8 mouse cellular contexts compared by ENCODE assay signal in the genomic region with DNA sequence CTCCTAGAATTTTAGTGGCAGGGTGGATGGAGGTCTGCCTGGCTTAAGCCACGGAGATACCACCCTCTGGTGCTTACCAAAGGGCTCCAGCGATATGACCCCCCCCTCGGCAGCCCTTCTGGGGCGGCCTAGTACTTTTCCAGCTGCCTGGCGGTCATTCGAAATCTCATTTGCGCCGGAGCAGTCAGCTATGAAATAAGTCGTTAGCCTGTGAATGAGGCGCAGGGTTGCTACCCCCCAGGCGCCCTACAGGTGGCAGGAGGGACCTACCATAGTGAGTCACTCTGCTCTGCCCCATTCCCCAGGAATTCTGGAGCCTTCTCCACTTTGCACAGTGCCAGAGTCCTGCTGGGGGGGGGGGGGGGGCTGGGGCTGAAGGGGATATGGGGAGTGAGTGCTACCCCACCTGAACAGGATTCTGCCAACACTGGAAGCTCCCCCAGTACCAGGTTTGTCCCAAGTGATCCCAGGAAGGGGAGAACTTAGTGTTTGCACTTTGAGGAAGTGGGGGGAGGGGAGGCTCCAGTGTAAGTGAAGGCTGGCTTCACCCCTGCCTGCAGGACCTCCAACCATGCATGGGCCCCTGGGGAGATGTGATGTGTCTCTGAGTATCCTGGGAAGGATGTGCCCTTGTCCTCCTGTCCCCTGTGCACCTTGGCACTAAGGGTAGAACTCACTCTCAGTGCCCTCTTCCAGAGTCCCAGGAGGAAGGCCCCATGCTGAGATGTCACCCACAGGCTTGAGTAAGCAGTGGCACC. TPM values are rescaled to one million over a fixed set of nuclear protein-coding genes. Genes with fewer than 3 reads are reported as not detected.
DNase-seq lines count a peak whose midpoint lies in the region; ATAC-seq and TF ChIP-seq lines count a peak whose summit lies in the region.

No protein-coding gene starts in this region.

- H3K4me1 ChIP-seq in kidney, adult 2 months (ENCODE audit: control insufficient read depth, insufficient read depth, low read length), result no peaks in the 10 kb centered on the region
- no peaks in the 10 kb centered on the region for H3K4me1 ChIP-seq in lung, embryonic 14.5 days (ENCODE audit: insufficient read depth)
- H3K4me1 ChIP-seq in small intestine, adult 2 months (ENCODE audit: control insufficient read depth, insufficient read depth, insufficient read length, low read length), result no peaks in the 10 kb centered on the region

- no peaks in the 10 kb centered on the region; the same call in 1 of the 2 replicates for H3K9me3 ChIP-seq in lung, embryonic 14.5 days (ENCODE audit: low read depth, low read length)

- peak; percentile 78; the same call in 1 of the 2 replicates for ATAC-seq in lung, embryonic 14.5 days (ENCODE audit: insufficient read depth)

- no peak overlapping the region for H3K4me3 ChIP-seq in kidney, adult 2 months (ENCODE audit: insufficient read depth, low read depth, low read length)
- H3K4me3 ChIP-seq in lung, embryonic 14.5 days (ENCODE audit: low read depth, low read length), result no peak overlapping the region
- H3K4me3 ChIP-seq in small intestine, adult 2 months (ENCODE audit: low read depth, low read length), result no peak overlapping the region

- no peaks in the 10 kb centered on the region for H3K36me3 ChIP-seq in kidney, adult 2 months (ENCODE audit: control insufficient read depth, insufficient read depth, low read length)
- no peaks in the 10 kb centered on the region for H3K36me3 ChIP-seq in lung, embryonic 14.5 days (ENCODE audit: insufficient read depth)
- H3K36me3 ChIP-seq in small intestine, adult 2 months (ENCODE audit: control insufficient read depth, insufficient read depth, low read length), result no peaks in the 10 kb centered on the region

- H3K27me3 ChIP-seq in kidney, adult 2 months (replicated peaks; ENCODE audit: control insufficient read depth, insufficient read depth, low read length), result no peaks in the 10 kb centered on the region
- 0 out of 2 replicates have a peak, but pooled peaks cover 2% of the 10 kb centered on the region for H3K27me3 ChIP-seq in lung, embryonic 14.5 days (ENCODE audit: insufficient read depth, low read length)
- no peaks in the 10 kb centered on the region for H3K27me3 ChIP-seq in small intestine, adult 2 months (ENCODE audit: control insufficient read depth, insufficient read depth, low read length)

- TF ChIP-seq CTCF in kidney, adult 2 months (conservative IDR thresholded peaks at IDR 0.05; ENCODE audit: insufficient read depth, insufficient read length, low read depth, low read length), result peak; percentile 61
- peak; percentile 67 for TF ChIP-seq CTCF in lung, embryonic 14.5 days (IDR thresholded peaks at IDR 0.05; ENCODE audit: low read depth)
- TF ChIP-seq CTCF in small intestine, adult 2 months (IDR thresholded peaks at IDR 0.05; ENCODE audit: extremely low read depth, insufficient read length, insufficient replicate concordance, low read depth, low read length), result peak; percentile 29; the same call in 1 of the 2 replicates

- intact Hi-C loops in gastrocnemius, postnatal 14 days (cut with DNase I; ENCODE audit: low total_unique reads), result loop anchor here (5.0 kb wide), 1 partner anchor 309 kb away; a partner anchor contains a TSS
- intact Hi-C loops in left cerebral cortex, postnatal 25 days (cut with DNase I), result no loop called here

- peak; percentile 17 for DNase-seq in thymus, postnatal 25 days
- no peak for DNase-seq in thymus, postnatal 10 days (ENCODE audit: low spot score in 2 of 2)
- peak; percentile 55 to 58 for DNase-seq in cerebellum, adult 18-20 months
- DNase-seq in gastrocnemius, postnatal 14 days, result peak; percentile 58
- DNase-seq in kidney, adult 2 months, result peak; percentile 95
- DNase-seq in lung, embryonic 14.5 days, result peak; percentile 78
- no peak for DNase-seq in left cerebral cortex, postnatal 25 days (ENCODE audit: low spot score in 2 of 2)

- no peak overlapping the region for H3K4me2 ChIP-seq in lung, embryonic 14.5 days

- peak overlapping the region; percentile 17 for H3K9ac ChIP-seq in lung, embryonic 14.5 days

- H3K27ac ChIP-seq in kidney, adult 2 months (ENCODE audit: insufficient read depth, low read depth, low read length), result peak overlapping the region; percentile 24
- no peak overlapping the region for H3K27ac ChIP-seq in lung, embryonic 14.5 days (ENCODE audit: low read depth)
- no peak overlapping the region for H3K27ac ChIP-seq in small intestine, adult 2 months (ENCODE audit: insufficient read depth, low read depth, low read length)

- no peak for TF ChIP-seq POLR2A in kidney, adult 2 months (IDR thresholded peaks at IDR 0.05; ENCODE audit: low read depth, low read length)
- no peak for TF ChIP-seq POLR2A in small intestine, adult 2 months (IDR thresholded peaks at IDR 0.05; ENCODE audit: low read depth, low read length)

- WGBS in kidney, adult 2 months, result 9% methylated on average over 11 of the region's 11 CpGs
- WGBS in lung, embryonic 14.5 days, result 7% methylated on average over 11 of the region's 11 CpGs
- WGBS in small intestine, adult 2 months, result 11% methylated on average over 11 of the region's 11 CpGs

RNA-seq across cellular contexts. Expression of a gene that starts 8.7 kb away (rescaled TPM):
- total RNA-seq in gastrocnemius, postnatal 14 days (2021), result 10 to 100 TPM; 17.8 to 18.0 TPM
- 48.4 and 64.4 TPM in 2 replicates for polyA plus RNA-seq in kidney, adult 2 months (2012; rRNA removed)
- polyA plus RNA-seq in lung, embryonic 14.5 days (2014; fragmentation: Nextera tagmentation; extraction: Ambion mirVana), result 18.1 and 20.4 TPM in 2 replicates
- 46.6 and 92.0 TPM in 2 replicates for polyA plus RNA-seq in small intestine, adult 2 months (2012; rRNA removed)
- 10 to 100 TPM; 39.9 to 44.1 TPM for total RNA-seq in left cerebral cortex, postnatal 25 days (2021)

RNA-seq across cellular contexts. Expression of a gene that starts 45.4 kb away (rescaled TPM):
- 100 to 1,000 TPM in 1 of 2 experiments, 10 to 100 TPM in 1; 91.4 to 128 TPM for total RNA-seq in gastrocnemius, postnatal 14 days (2021)
- 0.79 and 1.1 TPM in 2 replicates for polyA plus RNA-seq in kidney, adult 2 months (2012; rRNA removed)
- 0.08 TPM in 1 of 2 replicates, not detected in the other for polyA plus RNA-seq in lung, embryonic 14.5 days (2014; fragmentation: Nextera tagmentation; extraction: Ambion mirVana)
- 0.08 TPM in 1 of 2 replicates, not detected in the other for polyA plus RNA-seq in small intestine, adult 2 months (2012; rRNA removed)
- total RNA-seq in left cerebral cortex, postnatal 25 days (2021), result under 1 TPM; 0.32 to 0.44 TPM

Comparison
In these comparisons a context has a peak if more than half of its experiments do, and no peak if none do; other contexts are left out.
1. DNase-seq: peak in thymus, postnatal 25 days (single experiment), cerebellum, adult 18-20 months (2 of 2), gastrocnemius, postnatal 14 days (single experiment), kidney, adult 2 months (single experiment) and lung, embryonic 14.5 days (single experiment); none in thymus, postnatal 10 days (0 of 2) and left cerebral cortex, postnatal 25 days (0 of 2).
2. Peak in every context shown above with its lines, with median percentiles within 50 percentile points of each other: CTCF ChIP-seq.